Mouse (Mus musculus): ENCODE data around the gene Smc5. TPM values are rescaled to one million over a fixed set of nuclear protein-coding genes. Genes with fewer than 3 reads are reported as not detected.
A peak's percentile ranks its signal among the peaks of the same experiment; 100 is the strongest.

The Smc5 gene
- polyA plus RNA-seq (2015; fragmentation: Nextera tagmentation; extraction: Ambion mirVana): 34.1 and 34.5 TPM in 2 replicates

DNA sequence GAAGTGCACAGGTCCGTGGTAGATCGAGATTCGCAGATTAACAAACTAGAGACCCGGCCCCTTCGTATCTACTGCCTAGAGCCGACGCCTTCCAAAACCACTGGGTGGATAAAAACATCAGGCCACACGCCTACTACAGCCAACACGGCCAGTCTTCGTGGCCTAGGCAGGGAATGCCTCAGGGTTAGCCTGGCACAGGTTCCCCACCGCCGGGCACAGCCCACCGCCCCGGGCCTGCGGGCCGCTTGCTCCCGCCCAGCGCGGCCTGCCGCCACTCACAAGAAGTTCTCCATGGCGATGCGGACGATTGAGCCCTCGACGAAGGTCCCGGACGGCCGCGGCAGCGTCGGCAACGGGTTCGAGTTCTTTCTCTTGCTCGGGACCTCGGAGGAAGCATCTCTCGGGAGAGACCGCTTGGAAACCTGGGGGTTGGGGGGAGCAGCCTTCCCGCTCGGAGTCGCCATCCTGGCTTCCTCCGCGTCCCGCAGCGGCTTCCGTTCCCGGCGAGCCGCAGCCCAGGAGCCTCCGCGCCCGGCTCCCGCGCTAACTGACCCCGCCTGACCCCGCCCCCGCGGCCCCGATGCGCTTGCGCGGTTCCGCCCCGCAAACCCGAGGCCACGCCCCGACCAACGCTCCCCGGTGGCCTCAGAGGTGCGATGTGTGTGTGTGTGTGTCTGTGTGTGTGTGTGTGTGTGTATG lies at the start of gene Smc5:
Gene Smc5 (minus strand): TSS at position 543 of the 699 bp plus-strand sequence.
- Histone ChIP-seq H3K27me3 (no peaks in the 10 kb centered on the region), H3K9ac (replicated peaks) (peak within 1 kb of the TSS; percentile 85), H3K27ac (peak within 1 kb of the TSS; percentile 71), H3K4me3 (replicated peaks) (peak within 1 kb of the TSS; percentile 77), H3K4me2 (replicated peaks) (peak within 1 kb of the TSS; percentile 57), H3K36me3 (peaks cover 2% of the 10 kb centered on the region), H3K9me3 (no peaks in the 10 kb centered on the region), H3K4me1 (replicated peaks) (peaks cover 17% of the 10 kb centered on the region)
- under 1% methylated on average over 69 of the region's 69 CpGs for WGBS
- peak; percentile 97 for ATAC-seq

DNA sequence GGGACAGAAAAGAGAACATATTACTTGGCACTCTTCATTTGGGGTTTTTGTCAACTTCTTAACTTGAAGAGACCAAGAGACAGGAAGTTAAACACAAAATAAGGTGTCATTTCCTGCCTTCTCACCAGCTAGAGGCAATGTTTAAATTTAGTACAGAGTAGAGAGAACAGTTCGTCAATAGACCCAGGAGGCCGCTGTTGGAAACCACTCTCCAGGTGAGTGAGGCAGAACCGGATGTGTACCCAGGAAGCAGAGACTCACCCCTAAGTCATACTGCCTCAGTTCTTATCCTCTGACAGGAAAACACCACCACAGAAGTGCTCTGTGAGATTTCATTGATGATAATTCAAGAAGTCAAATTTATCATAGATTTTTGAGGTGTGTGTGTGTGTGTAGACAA lies 49.4 kb upstream of the Smc5 start:
- Histone ChIP-seq H3K36me3 (no peaks in the 10 kb centered on the region), H3K27me3 (no peaks in the 10 kb centered on the region), H3K4me3 (replicated peaks) (no peak overlapping the region), H3K4me1 (replicated peaks) (no peaks in the 10 kb centered on the region), H3K9me3 (no peaks in the 10 kb centered on the region), H3K4me2 (replicated peaks) (no peak overlapping the region), H3K27ac (no peak overlapping the region), H3K9ac (replicated peaks) (no peak overlapping the region)
- WGBS: 86% methylated on average over 3 of the region's 3 CpGs
- no peak for ATAC-seq

DNA sequence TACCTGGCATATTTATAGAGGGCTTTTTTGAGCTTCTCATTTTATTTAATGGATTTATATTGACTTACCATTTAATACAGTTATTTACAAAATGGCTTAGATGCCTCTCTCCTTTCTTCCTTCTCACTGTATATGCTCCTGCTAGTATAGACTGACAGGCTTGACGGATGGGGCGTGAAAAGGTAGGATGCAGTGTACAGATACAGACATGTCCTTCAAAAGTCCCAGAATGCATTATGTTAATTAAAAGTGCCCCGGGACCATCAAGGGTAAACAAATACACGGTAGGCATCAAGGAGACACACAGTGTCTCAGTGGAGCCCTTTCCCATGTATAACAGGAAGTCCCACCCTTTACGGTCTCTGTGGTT lies 44.3 kb upstream of the Smc5 start:
- Histone ChIP-seq H3K27ac (peak overlapping the region; percentile 16; the same call in 1 of the 2 replicates), H3K27me3 (no peaks in the 10 kb centered on the region), H3K9ac (replicated peaks) (no peak overlapping the region), H3K4me2 (replicated peaks) (no peak overlapping the region), H3K9me3 (no peaks in the 10 kb centered on the region), H3K4me3 (replicated peaks) (no peak overlapping the region), H3K4me1 (replicated peaks) (no peaks in the 10 kb centered on the region; the same call in 1 of the 2 replicates), H3K36me3 (no peaks in the 10 kb centered on the region)
- no peak for ATAC-seq
- WGBS: 87% methylated on average over 5 of the region's 5 CpGs

DNA sequence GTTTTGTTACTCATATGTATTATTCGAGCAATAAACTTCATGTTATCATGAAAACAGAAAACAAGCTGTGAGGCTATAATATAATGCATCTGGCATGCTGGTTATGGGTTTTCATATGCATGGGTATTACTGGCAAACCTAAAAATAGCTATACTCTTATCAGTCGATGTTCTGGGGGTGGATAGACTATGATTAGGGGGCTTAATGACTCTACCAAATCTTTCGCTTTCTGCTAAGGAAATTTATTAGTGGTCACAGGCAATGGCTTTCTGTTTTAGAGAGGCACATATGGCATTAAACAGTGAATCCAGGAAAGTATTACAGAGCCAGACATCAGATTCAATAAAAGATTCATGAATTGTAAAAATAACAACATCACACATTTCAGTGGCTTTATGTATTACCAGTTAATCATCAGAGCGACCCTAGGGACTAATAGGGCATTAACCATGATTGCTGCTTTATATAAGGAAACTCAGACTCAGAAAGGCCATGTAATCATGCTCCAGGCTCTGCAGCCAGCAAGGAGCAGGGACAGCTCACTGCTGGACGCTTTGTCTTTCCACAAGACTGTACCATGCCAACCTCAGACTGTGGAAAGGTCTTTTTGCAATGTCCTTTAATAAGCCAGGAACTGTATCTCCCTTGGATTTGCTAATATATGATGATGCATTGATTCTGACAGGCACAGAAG lies 43.7 kb upstream of the Smc5 start:
- Histone ChIP-seq H3K27me3 (no peaks in the 10 kb centered on the region), H3K36me3 (no peaks in the 10 kb centered on the region), H3K4me3 (replicated peaks) (no peak overlapping the region), H3K9ac (replicated peaks) (no peak overlapping the region), H3K9me3 (no peaks in the 10 kb centered on the region), H3K4me1 (replicated peaks) (no peaks in the 10 kb centered on the region; the same call in 1 of the 2 replicates), H3K27ac (peak overlapping the region; percentile 16; the same call in 1 of the 2 replicates), H3K4me2 (replicated peaks) (no peak overlapping the region)
- ATAC-seq: peak; percentile 56; the same call in 1 of the 2 replicates
- WGBS: 75% methylated on average over 5 of the region's 5 CpGs

DNA sequence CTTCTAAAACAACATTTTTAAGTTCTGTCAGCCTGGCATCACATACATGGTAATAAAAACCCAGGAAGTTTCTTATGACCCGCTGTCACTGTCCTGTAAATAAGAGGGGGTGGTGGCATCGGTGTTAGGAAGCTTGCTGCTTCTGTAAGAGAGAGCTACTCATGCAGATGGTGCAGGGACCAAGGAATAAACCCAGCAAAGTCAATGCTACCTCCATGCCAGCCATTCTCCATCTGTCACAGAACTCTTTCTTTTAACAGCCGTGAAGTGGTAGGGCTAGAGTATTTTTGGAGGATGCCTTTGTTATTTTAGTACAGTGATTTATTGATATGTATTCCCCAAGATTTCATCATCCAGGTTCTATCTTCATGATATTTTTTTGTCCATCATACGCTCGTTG lies 43.2 kb upstream of the Smc5 start:
- no peak overlapping the region for H3K9ac ChIP-seq (replicated peaks)
- H3K4me1 ChIP-seq (replicated peaks): no peaks in the 10 kb centered on the region; the same call in 1 of the 2 replicates
- no peaks in the 10 kb centered on the region for H3K27me3 ChIP-seq
- no peaks in the 10 kb centered on the region for H3K9me3 ChIP-seq
- ATAC-seq: no peak
- H3K27ac ChIP-seq: no peak overlapping the region
- H3K36me3 ChIP-seq: no peaks in the 10 kb centered on the region
- no peak overlapping the region for H3K4me2 ChIP-seq (replicated peaks)
- 93% methylated on average over 5 of the region's 5 CpGs for WGBS
- H3K4me3 ChIP-seq (replicated peaks): no peak overlapping the region

DNA sequence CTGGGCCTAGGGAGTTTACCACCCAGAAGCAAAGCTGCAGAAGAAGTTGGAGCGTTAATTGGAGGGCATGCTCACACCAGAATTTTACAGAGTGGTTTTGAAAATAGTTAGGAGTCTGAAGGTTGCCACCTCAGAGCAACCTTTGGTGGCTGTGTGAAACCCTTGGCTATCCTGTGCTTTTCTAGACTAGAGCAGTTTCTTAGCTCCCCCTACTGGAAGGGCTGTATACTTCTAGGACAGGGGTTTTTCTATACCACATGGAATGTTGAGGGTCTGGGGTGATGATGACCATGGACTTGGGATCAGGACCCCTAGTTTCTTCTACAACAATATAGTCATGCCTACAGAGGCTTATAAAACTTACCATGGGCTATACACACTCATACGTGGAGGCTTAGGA lies 36.3 kb upstream of the Smc5 start:
- H3K4me2 ChIP-seq (replicated peaks): no peak overlapping the region
- no peaks in the 10 kb centered on the region for H3K9me3 ChIP-seq
- no peaks in the 10 kb centered on the region for H3K27me3 ChIP-seq
- H3K27ac ChIP-seq: no peak overlapping the region
- no peaks in the 10 kb centered on the region for H3K36me3 ChIP-seq
- 83% methylated on average over 2 of the region's 2 CpGs for WGBS
- no peak for ATAC-seq
- no peak overlapping the region for H3K4me3 ChIP-seq (replicated peaks)
- no peak overlapping the region for H3K9ac ChIP-seq (replicated peaks)
- H3K4me1 ChIP-seq (replicated peaks): no peaks in the 10 kb centered on the region

GRCm38 (mm10) chr19:23306671-23307070 lies 33.0 kb upstream of the Smc5 start:
- H3K4me2 ChIP-seq (replicated peaks): no peak overlapping the region
- H3K4me1 ChIP-seq (replicated peaks): no peaks in the 10 kb centered on the region
- H3K9ac ChIP-seq (replicated peaks): no peak overlapping the region
- ATAC-seq: no peak
- H3K27me3 ChIP-seq: no peaks in the 10 kb centered on the region
- H3K4me3 ChIP-seq (replicated peaks): no peak overlapping the region
- no peaks in the 10 kb centered on the region for H3K9me3 ChIP-seq
- WGBS: 88% methylated on average over 7 of the region's 7 CpGs
- no peak overlapping the region for H3K27ac ChIP-seq
- no peaks in the 10 kb centered on the region for H3K36me3 ChIP-seq

GRCm38 (mm10) chr19:23299987-23300386 lies 26.3 kb upstream of the Smc5 start:
- Histone ChIP-seq H3K4me2 (replicated peaks) (no peak overlapping the region), H3K27ac (no peak overlapping the region), H3K9ac (replicated peaks) (no peak overlapping the region), H3K9me3 (no peaks in the 10 kb centered on the region), H3K4me1 (replicated peaks) (no peaks in the 10 kb centered on the region), H3K4me3 (replicated peaks) (no peak overlapping the region), H3K36me3 (no peaks in the 10 kb centered on the region), H3K27me3 (no peaks in the 10 kb centered on the region)
- ATAC-seq: no peak
- WGBS: 94% methylated on average over 3 of the region's 3 CpGs

DNA sequence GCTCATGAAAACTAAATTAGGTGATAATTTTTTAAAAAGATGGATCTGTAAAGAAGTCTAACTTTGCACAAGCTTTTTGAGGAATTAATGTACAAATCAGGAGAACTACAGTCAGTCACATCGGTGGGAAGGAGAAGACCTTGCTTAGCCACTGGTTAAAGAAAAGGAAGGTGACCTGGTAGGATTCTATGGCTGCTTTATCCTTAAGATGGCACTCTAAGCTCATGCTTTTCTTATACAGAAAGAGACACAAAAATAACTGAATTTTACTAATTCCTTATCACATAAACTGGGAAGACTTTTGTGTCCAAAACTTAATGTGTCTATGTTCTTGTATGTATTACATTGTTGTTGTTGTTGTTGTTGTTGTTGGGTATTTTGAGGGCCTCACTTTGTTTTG lies 25.2 kb upstream of the Smc5 start:
- H3K4me2 ChIP-seq (replicated peaks): no peak overlapping the region
- no peak for ATAC-seq
- no peaks in the 10 kb centered on the region for H3K9me3 ChIP-seq
- 92% methylated on average over 1 of the region's 1 CpGs for WGBS
- no peak overlapping the region for H3K4me3 ChIP-seq (replicated peaks)
- no peak overlapping the region for H3K27ac ChIP-seq
- no peaks in the 10 kb centered on the region for H3K4me1 ChIP-seq (replicated peaks)
- H3K9ac ChIP-seq (replicated peaks): no peak overlapping the region
- no peaks in the 10 kb centered on the region for H3K27me3 ChIP-seq
- H3K36me3 ChIP-seq: no peaks in the 10 kb centered on the region

DNA sequence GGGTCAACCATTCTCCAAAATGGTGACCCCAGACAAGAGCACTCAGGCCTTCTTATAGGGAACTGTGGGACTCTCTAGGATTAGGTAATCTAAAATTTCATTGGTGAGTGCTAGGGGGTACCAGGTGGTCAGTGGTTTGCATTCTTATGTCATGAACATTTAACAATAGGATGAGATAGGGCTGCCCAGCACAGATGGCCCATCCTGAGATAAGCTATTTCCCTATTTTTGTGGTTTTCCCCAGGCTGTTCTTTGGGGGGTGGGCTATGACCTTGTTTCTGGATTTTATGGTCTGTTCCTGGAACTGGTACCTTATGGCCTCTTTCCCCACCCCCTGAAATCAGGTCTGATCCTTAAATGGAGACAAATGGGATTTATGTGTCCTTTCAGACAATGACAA lies 23.5 kb upstream of the Smc5 start:
- ATAC-seq: no peak
- no peak overlapping the region for H3K9ac ChIP-seq (replicated peaks)
- no peaks in the 10 kb centered on the region for H3K36me3 ChIP-seq
- no peak overlapping the region for H3K4me2 ChIP-seq (replicated peaks)
- no peak overlapping the region for H3K4me3 ChIP-seq (replicated peaks)
- no peaks in the 10 kb centered on the region for H3K4me1 ChIP-seq (replicated peaks)
- H3K27ac ChIP-seq: no peak overlapping the region
- H3K27me3 ChIP-seq: no peaks in the 10 kb centered on the region
- no peaks in the 10 kb centered on the region for H3K9me3 ChIP-seq

DNA sequence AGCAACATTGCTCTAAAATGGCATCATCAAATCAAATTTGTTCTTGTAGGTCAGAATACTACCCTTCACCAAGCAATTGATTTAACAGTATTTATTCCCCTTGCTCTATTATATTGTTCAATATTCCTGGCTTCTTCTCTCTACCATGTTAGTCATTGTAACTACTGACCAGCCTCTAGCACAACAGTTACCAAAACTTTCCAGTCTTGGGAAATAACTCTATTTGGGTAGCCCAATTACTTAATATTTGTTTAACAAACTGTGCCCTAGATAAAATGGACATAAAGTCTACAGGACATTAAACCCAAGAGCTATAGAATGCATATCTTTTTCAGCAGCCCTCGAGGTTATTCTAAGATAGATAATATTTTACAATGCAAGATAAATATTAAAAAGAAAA lies 15.6 kb upstream of the Smc5 start:
- Histone ChIP-seq H3K36me3 (no peaks in the 10 kb centered on the region), H3K27ac (no peak overlapping the region), H3K9me3 (peaks cover 4% of the 10 kb centered on the region; the same call in 1 of the 2 replicates), H3K9ac (replicated peaks) (no peak overlapping the region), H3K4me2 (replicated peaks) (no peak overlapping the region), H3K4me1 (replicated peaks) (no peaks in the 10 kb centered on the region), H3K4me3 (replicated peaks) (no peak overlapping the region), H3K27me3 (no peaks in the 10 kb centered on the region)
- WGBS: 79% methylated on average over 1 of the region's 1 CpGs
- ATAC-seq: no peak

GRCm38 (mm10) chr19:23281911-23282660 lies 8.4 kb upstream of the Smc5 start:
- Histone ChIP-seq H3K27ac (no peak overlapping the region), H3K4me1 (replicated peaks) (no peaks in the 10 kb centered on the region), H3K27me3 (no peaks in the 10 kb centered on the region), H3K9ac (replicated peaks) (no peak overlapping the region), H3K9me3 (peaks cover 4% of the 10 kb centered on the region; the same call in 1 of the 2 replicates), H3K4me2 (replicated peaks) (no peak overlapping the region), H3K4me3 (replicated peaks) (no peak overlapping the region), H3K36me3 (no peaks in the 10 kb centered on the region)
- WGBS: 53% methylated on average over 8 of the region's 8 CpGs
- no peak for ATAC-seq
